ENCODE assay signal across 1 mouse cellular context in genomic region chr1:130784054-130784453, GRCm38 (mm10).
TF ChIP-seq lines count a peak whose summit lies in the region.

No protein-coding gene starts in this region.

TF ChIP-seq in CH12.LX, 34 proteins besides CTCF, POLR2A, EP300 and RAD21 (continued from another document):
- TF ChIP-seq ZKSCAN1 (IDR thresholded peaks at IDR 0.05; ENCODE audit: borderline replicate concordance, low read depth, low read length) (no peak), SMC3 (IDR thresholded peaks at IDR 0.05; ENCODE audit: low read depth, low read length) (peak; percentile 83)
